Mouse (Mus musculus): ENCODE measurements around the gene Olfr145.

Olfr145 gene

DNA sequence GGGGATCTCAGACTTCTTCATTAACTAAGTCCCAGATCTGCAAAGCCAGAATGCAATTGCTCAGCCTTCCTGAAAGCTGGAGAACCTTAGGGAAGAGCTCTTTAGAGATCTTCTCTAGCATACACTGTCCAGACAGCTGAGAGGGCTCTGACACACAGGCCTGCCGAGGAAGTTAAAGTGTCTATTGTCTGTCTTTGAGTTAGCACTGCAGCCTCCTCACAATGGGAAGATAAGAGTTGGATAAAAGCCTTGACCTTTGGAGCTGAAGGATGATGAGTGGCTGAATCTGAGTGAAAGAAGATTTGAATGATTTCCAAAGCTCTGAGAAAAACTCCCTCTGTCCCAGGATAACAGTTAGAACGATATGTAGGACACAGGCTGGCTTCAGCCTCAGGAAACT lies at the start of gene Olfr145:
Olfr145 (plus strand) TSS at position 64 of the 400 bp plus-strand sequence.
- DNase-seq: no peak

DNA sequence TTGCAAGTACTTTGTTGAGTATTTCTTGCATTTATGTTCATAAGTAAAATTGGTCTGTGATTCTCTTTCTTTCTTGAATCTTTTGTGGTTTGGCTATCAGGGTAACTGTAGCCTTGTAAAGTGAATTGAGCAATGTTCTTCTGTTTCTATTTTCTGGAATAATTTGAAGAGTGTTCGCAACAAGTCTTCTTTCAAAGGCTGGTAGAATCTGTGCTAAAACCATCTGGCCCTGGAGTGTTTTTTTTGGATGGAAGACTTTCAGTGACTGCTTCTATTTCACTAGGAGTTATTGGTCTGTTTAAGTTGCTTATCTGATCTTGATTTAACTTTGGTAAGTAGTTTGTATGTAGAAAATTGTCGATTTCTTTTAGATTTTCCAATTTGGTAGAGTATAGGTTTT lies 47.3 kb upstream of the Olfr145 start:
- DNase-seq: no peak

DNA sequence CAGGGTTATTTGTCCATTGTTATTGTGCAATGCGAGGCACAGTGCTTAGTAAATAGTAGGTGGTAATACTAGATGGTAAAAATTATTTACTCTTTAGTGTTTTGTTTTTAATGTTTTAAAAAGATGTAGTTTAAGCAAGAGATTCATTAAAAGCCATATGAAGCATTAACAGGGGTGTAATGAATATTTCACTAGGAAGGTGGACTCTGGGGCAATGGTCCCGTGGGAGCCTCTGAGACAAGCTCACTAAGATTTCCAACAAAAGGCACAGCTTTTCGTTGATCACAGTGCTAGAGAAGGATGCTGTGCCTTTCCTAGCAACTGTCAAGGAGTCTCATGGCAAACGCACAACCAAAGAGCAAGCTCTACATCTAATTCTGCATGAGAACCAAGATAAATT lies 42.6 kb upstream of the Olfr145 start, which contains the start of gene Olfr877:
Olfr877 (plus strand) TSS at position 301 of the 400 bp plus-strand sequence.
- no peak for DNase-seq

DNA sequence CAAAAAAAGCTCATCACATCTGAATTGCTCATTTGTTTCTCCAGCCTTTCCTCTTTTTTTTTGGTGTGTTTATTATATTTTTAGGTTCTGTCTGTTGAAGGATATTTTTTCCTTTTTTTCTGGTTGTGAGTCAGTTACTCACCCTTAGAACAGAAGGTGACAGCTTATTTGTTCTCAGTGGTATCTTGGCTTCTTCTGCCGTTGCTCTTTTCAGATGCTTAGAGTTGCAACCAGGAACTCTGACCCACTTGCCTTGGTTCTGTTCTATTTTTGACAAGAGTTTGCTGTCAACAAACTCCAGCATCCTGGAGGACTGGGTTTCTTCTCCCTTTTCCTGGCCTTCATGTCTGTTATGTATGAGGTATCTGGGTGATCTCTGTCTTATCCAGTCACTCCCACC lies 33.2 kb upstream of the Olfr145 start:
- DNase-seq: no peak

DNA sequence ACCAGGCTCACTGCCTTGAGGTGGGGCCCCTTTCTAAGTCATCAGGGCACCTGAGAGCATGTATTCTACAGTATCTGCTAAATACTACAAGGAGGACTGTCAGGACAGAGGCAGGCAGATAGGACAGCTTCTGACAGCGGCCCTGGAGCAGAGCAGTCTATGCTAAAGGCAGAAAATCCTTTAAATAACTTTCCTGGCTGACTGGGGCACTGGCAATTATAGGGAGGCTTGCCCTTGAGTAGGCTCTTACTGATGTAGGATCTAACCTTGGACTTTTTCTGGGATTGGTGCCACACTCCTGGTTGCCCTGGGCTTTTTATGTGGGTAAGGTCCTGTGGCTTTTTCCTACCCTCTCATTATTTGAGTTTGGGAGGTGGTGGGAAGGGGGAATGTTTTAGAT lies 26.3 kb upstream of the Olfr145 start:
- no peak for DNase-seq

DNA sequence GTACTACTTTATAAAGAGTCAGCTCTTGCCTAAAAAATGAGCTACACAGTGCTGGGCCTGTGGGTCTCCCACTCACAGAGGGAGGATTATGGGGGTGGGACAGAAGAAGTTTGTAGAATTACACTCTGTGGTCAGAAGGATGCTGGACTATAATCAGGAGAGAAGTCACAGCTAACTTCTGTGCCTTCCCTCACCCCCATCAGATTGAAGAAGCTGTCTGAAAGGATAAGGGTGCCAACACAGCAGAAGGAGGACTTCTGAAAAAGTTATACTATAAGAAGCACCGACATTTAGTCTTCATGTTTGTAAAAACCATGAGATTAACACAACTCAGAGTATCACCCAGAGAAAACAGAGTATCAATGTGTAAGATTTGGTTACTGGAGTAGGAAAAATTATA lies 25.4 kb upstream of the Olfr145 start:
- DNase-seq: no peak

DNA sequence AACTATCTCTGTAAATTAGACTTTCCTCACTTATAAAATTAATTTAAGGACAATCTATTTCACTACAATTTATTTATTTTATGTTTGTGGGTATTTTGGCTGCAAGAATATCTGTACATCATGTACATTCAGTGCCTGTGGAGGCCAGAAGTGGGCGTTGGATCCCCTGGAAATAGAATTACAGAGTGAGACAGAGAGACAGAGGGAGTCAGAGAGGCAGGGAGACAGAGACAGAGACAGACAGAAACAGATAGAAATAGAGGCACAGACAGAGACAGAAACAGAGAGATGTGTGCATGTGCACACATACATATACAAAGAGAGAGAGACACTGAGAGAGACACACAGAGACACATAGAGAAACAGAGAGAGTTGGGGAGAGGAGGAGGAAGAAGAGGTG lies 25.0 kb upstream of the Olfr145 start:
- DNase-seq: no peak

DNA sequence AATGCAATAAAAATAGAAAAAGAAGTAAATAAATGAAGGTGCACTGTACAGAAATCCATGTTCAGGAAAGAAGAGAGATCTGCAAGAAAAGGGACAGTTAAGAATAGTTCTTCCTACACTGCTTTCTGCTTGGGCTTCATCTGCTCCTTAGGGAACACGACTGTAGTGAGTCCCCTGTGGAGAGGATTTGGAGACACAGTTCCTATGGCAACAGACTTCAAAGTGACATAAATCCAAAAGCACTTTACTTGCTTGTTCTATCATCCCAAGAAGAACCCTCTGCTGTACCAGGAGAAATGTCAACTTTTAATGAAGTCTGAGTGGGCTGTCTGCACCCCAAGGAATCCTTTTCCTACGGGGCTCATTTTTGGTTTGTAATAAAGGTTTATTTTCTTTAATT lies 5.6 kb upstream of the Olfr145 start:
- DNase-seq: no peak

DNA sequence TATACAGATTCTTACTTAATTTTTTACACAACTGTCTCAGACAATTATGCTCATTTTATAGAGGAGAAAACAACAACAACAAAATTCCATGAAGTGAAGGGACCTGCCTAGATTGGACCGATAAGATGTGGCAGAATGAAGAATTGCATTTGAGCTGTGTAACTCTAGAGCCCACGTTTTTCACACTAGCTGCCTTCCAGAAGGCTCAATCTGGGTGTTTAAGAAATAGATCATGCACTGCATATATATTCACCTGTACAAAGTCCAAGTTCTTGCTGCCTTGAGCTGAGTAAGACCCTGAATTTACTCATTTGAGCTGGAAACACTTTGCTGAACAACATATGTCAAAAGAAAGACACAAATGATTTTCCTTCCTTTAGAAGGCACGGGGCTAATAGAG lies 9.0 kb downstream of the Olfr145 start:
- DNase-seq: no peak

DNA sequence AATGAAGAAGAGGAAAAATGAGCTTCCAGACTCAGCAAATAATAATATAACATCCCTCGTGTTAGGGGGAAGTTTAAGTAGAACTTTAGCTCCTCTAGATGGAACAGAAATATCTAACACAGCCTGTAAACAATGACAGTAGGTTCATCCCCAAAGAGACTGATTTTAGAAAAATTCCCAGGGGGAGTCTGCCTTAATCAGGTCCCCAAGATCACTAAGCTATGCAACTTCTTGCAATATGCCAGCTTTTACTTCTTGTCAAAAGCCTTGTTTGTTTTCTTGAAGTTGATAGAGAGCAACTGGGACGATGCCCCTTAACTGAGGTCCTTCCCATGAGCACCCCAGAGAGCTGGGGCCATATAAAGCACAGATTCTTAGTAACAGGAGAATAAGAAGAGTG lies 21.0 kb downstream of the Olfr145 start, which contains the start of gene Olfr878:
Olfr878 (plus strand) TSS at position 301 of the 400 bp plus-strand sequence.
- DNase-seq: no peak

DNA sequence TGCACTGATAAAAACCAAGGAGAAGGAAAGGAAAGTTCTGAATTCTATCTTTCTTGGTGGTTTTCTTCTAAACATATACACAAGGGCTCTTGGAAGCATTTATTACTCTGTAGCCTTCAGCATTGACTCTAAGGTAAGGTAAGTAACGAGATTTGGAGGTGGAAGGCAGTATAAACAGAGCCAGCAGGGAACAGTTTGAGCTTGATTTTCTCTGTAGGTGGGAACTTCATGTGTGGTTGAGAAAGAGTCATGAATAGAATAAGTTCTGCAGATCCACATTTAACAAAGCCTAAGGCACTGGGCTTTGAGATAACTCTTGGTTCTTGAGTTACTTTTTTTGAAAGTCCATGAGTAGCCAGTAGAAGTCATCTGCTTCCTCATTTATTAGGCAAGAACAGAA lies 21.5 kb downstream of the Olfr145 start:
- DNase-seq: no peak

DNA sequence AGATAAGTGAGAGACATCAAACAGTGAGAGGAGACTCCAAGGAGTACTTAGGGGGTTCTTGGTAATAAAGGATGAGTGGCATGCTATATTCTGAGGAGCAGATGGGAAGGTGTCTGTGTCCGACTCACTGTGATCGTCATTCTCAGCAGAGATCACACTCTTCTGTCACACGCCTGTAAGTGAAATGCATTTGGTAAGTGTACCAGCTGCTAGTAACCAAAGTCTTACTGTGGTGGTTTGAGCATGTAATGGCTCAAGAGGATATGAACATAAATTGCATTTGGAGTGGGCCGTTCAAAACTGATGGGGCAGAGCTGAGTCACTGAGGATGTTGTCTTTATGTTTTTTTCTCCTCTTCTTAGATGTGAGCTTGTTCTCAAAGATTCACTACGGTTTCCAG lies 27.7 kb downstream of the Olfr145 start:
- DNase-seq: no peak

DNA sequence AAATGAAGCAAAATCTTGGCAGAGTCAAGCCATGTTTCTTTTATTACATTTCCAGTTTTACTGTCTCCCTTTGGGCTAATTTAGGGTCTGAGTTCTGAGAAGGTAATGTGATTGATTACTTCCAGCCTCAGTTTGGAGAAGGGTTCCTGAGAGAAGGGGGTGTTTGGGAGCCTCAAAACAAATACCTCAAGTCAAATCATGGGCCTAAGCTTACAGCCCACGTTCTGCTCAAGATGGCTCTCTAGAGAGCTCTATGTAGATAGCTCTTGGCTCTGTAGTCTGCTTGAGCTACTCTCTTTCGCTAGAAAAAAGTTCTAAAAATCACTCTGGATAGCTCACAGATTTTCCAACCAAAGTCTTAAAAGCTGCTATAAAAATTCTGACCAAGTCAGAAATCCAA lies 28.9 kb downstream of the Olfr145 start:
- DNase-seq: no peak

DNA sequence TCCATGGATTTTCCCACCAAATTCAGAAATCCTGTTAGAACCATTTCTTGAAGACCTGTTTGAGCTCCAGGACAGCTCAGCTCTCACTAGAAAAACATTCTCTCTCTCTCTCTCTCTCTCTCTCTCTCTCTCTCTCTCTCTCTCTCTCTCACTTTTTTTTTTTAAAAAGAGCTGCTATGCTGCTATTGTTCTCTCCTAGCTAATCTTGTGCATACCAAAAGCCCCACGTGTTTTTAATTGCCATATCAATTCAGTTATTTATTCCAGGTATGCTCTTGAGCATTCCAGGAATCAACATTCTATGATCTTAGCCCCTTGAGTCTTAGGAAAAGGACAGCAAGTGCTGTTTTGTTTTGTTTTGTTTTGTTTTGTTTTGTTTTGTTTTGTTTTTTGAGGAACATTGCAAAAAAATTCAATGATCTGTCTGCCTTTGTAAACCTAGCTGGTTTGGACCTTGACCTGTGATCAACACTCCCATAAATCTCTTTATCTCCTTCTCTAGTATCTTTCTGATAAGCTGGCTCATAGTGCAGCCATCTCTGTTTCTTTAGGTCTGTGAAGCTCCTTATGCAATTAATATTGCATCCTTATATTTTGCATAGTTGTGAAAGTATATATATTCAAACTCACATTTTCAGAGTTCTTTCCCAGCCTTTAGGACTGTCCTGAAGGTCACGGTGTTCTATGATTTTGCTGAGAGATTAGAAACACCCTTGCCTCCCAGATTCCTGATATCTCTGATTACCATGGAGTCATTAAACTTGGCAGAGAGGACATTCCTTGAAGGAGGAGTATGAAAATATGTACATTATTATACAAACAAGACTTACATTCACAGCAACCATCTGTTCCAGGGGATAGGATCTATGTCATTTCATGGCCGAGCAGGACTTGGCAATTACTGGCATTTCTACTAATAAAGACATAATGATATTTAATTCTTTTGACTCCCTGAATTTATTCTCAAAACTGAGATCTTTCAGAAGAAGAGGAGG lies 29.8 kb downstream of the Olfr145 start:
- DNase-seq: no peak

DNA sequence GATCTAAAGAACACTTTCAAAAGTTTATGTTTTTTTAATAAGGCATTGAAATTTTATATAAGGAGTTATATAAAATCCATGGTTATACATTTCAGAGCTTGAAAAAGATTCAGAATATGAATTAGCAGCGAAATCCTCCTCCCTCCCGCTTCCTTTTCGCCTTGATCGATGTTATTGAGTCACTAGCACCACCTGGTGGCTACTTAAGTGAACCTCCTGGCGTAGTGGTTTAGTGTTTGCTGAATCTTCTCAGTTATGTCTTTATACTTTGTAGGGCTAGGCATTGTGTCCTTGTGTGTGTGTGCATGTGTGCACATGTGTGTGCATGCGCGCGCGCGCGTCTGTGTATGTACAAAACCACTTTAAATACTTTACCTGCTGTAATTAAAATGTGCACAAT lies 36.0 kb downstream of the Olfr145 start:
- peak; percentile 58 to 62 for DNase-seq

DNA sequence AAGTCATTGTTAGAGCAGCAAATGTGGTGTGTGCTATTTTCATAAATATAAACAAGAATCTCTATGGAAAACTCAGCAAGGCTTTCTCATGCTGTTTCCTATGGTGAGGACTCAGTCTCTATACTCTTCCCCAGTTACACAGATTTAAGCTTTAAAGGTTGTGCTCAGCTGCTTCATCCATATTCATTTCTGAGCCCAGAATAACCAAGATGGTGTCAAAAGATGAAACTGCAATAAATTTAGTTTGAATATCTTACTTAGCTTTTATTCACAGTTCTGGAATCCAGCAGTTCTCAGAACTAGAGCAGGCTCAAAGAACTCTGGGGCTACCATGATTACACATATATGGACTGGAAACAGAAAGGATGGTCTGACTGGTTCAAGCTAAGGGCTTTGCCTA lies 37.6 kb downstream of the Olfr145 start:
- DNase-seq: no peak

DNA sequence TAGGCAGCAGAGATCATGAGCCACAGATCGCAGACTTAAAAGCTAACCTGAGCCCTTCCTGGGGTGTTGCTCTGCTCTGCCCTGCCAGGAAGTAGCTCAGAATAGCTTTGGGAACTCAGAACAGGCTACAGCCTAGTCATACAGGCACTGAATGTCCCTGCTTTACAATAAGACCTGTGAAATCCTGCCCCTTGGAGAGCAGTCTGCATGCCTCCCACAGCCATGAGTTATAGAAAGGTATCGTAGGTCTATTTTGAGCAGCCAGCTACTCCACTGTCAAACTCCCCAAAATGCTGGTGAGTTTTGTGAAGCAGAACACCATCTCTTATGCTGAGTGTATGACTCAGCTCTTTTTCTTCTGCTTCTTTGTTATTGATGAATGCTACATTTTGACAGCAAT lies 44.6 kb downstream of the Olfr145 start:
- DNase-seq: no peak

Measured in kidney, postnatal 4 days (tissue).